Mouse (Mus musculus) neural tube, embryonic 15.5 days (tissue): ENCODE results near the gene Myo16. TPM values are rescaled to one million over a fixed set of nuclear protein-coding genes. Genes with fewer than 3 reads are reported as not detected.

ENCODE experiments used
- ATAC-seq: fragments of 200-750 bp; cut with Nextera tagmentation; 2 replicates; pipeline ENCODE4 v1.8.0; 2017; ENCODE audit warnings: mild to moderate bottlenecking, moderate TSS enrichment, moderate library complexity; ENCODE audit not compliant: low FRiP score
- H3K27ac ChIP-seq: fragments of 300-500 bp; sonication (generic); replicated peaks from 2 replicates; pipeline ENCODE4 v1.5.1; 2015; ENCODE audit warnings: mild to moderate bottlenecking, inconsistent platforms
- H3K27me3 ChIP-seq: fragments of 300-500 bp; sonication (generic); replicated peaks from 2 replicates; pipeline ENCODE4 v1.6.1; 2015; ENCODE audit warnings: inconsistent platforms
- H3K36me3 ChIP-seq: fragments of 300-500 bp; sonication (generic); 2 replicates; pipeline ENCODE4 v1.6.1; 2015; ENCODE audit warnings: inconsistent platforms
- H3K4me1 ChIP-seq: fragments of 300-500 bp; sonication (generic); 2 replicates; pipeline ENCODE4 v1.6.1; 2015; ENCODE audit warnings: inconsistent platforms
- H3K4me2 ChIP-seq: fragments of 300-500 bp; sonication (generic); 2 replicates; pipeline ENCODE4 v1.6.1; 2015; ENCODE audit warnings: inconsistent platforms, mild to moderate bottlenecking, moderate library complexity
- H3K4me3 ChIP-seq: fragments of 300-500 bp; sonication (generic); replicated peaks from 2 replicates; pipeline ENCODE4 v1.5.1; 2015; ENCODE audit warnings: mild to moderate bottlenecking, inconsistent platforms
- H3K9ac ChIP-seq: fragments of 300-500 bp; sonication (generic); replicated peaks from 2 replicates; pipeline ENCODE4 v1.6.1; 2015; ENCODE audit warnings: mild to moderate bottlenecking, inconsistent platforms
- H3K9me3 ChIP-seq: fragments of 300-500 bp; sonication (generic); replicated peaks from 2 replicates; pipeline ENCODE4 v1.6.1; 2016; ENCODE audit warnings: inconsistent platforms
- WGBS: fragments of 180-500 bp; shearing (Covaris S2); methylation state at CpG from one replicate; pipeline ENCODE4 v1.1.7; 2015; ENCODE audit warnings: mixed read lengths; 5-methylcytosine and 5-hydroxymethylcytosine counted together
- polyA plus RNA-seq: library from polyadenylated mRNA; unstranded; fragments of >200 nt; fragmentation: Nextera tagmentation; extraction: Ambion mirVana; gene quantifications from 2 replicates; pipeline ENCODE4 v1.2.1, GENCODE M21; 2015

Gene Myo16
- polyA plus RNA-seq, 1 experiment from 2014 or later = 5.6 TPM

GRCm38 (mm10) chr8:10190607-10191006 is 36.9 kb downstream of the Myo16 start:
- no peak overlapping the region for H3K27ac ChIP-seq
- no peaks in the 10 kb centered on the region for H3K36me3 ChIP-seq
- H3K4me1 ChIP-seq = no peaks in the 10 kb centered on the region
- ATAC-seq = no peak
- no peak overlapping the region for H3K4me2 ChIP-seq
- no peaks in the 10 kb centered on the region for H3K27me3 ChIP-seq
- WGBS = 79% methylated on average over 6 of the region's 6 CpGs
- H3K9me3 ChIP-seq = no peaks in the 10 kb centered on the region
- H3K9ac ChIP-seq = no peak overlapping the region
- no peak overlapping the region for H3K4me3 ChIP-seq

GRCm38 (mm10) chr8:10198164-10198563 is 44.5 kb downstream of the Myo16 start:
- WGBS = 29% methylated on average over 7 of the region's 7 CpGs
- Histone ChIP-seq H3K4me3 (no peak overlapping the region), H3K27me3 (no peaks in the 10 kb centered on the region), H3K36me3 (no peaks in the 10 kb centered on the region), H3K4me1 (peaks cover 20% of the 10 kb centered on the region), H3K27ac (no peak overlapping the region), H3K9ac (no peak overlapping the region), H3K4me2 (no peak overlapping the region), H3K9me3 (no peaks in the 10 kb centered on the region)
- ATAC-seq = peak; percentile 68; the same call in 1 of the 2 replicates

- WGBS = 76% methylated on average over 5 of the region's 5 CpGs
- 0 out of 2 replicates have a peak overlapping the region, but pooled peaks have one; percentile 13 for H3K27ac ChIP-seq
- no peaks in the 10 kb centered on the region for H3K9me3 ChIP-seq
- H3K4me2 ChIP-seq = no peak overlapping the region
- H3K4me3 ChIP-seq = no peak overlapping the region
- ATAC-seq = no peak
- H3K4me1 ChIP-seq = peaks cover 20% of the 10 kb centered on the region
- H3K9ac ChIP-seq = no peak overlapping the region
- H3K27me3 ChIP-seq = no peaks in the 10 kb centered on the region
- no peaks in the 10 kb centered on the region for H3K36me3 ChIP-seq
Measured at GRCm38 (mm10) chr8:10199301-10199700, 45.6 kb downstream of the Myo16 start.

GRCm38 (mm10) chr8:10200042-10200441 is 46.3 kb downstream of the Myo16 start:
- H3K4me2 ChIP-seq = no peak overlapping the region
- peaks cover 20% of the 10 kb centered on the region for H3K4me1 ChIP-seq
- no peaks in the 10 kb centered on the region for H3K36me3 ChIP-seq
- H3K27me3 ChIP-seq = no peaks in the 10 kb centered on the region
- no peak overlapping the region for H3K4me3 ChIP-seq
- H3K9ac ChIP-seq = no peak overlapping the region
- H3K9me3 ChIP-seq = no peaks in the 10 kb centered on the region
- H3K27ac ChIP-seq = no peak overlapping the region
- no peak for ATAC-seq
- WGBS = 79% methylated on average over 8 of the region's 8 CpGs

- WGBS = 44% methylated on average over 3 of the region's 3 CpGs
Measured at GRCm38 (mm10) chr8:10215023-10215422, 61.3 kb downstream of the Myo16 start.

GRCm38 (mm10) chr8:10219761-10220276 is 66.1 kb downstream of the Myo16 start:
- Histone ChIP-seq H3K4me1 (peaks cover 19% of the 10 kb centered on the region), H3K4me3 (no peak overlapping the region), H3K4me2 (no peak overlapping the region), H3K27ac (no peak overlapping the region), H3K27me3 (no peaks in the 10 kb centered on the region), H3K36me3 (no peaks in the 10 kb centered on the region), H3K9me3 (no peaks in the 10 kb centered on the region), H3K9ac (no peak overlapping the region)
- ATAC-seq = no peak
- whole genome bisulfite sequencing = 29% methylated on average over 5 of the region's 5 CpGs

More at GRCm38 (mm10) chr8:10215023-10215422, 61.3 kb downstream of the Myo16 start:
- no peak overlapping the region for H3K27ac ChIP-seq
- no peaks in the 10 kb centered on the region for H3K27me3 ChIP-seq
- no peaks in the 10 kb centered on the region for H3K36me3 ChIP-seq
- no peak for ATAC-seq
- no peaks in the 10 kb centered on the region for H3K4me1 ChIP-seq
- H3K9ac ChIP-seq = no peak overlapping the region
- no peak overlapping the region for H3K4me3 ChIP-seq
- H3K9me3 ChIP-seq = no peaks in the 10 kb centered on the region
- H3K4me2 ChIP-seq = no peak overlapping the region

GRCm38 (mm10) chr8:10222770-10223169 is 69.1 kb downstream of the Myo16 start:
- H3K9ac ChIP-seq = no peak overlapping the region
- no peaks in the 10 kb centered on the region for H3K9me3 ChIP-seq
- no peaks in the 10 kb centered on the region for H3K36me3 ChIP-seq
- no peak for ATAC-seq
- no peak overlapping the region for H3K4me2 ChIP-seq
- H3K27me3 ChIP-seq = no peaks in the 10 kb centered on the region
- H3K4me3 ChIP-seq = no peak overlapping the region
- peaks cover 19% of the 10 kb centered on the region for H3K4me1 ChIP-seq
- WGBS = 52% methylated on average over 2 of the region's 2 CpGs
- H3K27ac ChIP-seq = no peak overlapping the region

- WGBS = 22% methylated on average over 6 of the region's 6 CpGs
- Histone ChIP-seq H3K9me3 (no peaks in the 10 kb centered on the region), H3K4me1 (peaks cover 19% of the 10 kb centered on the region), H3K9ac (no peak overlapping the region), H3K4me3 (no peak overlapping the region), H3K36me3 (no peaks in the 10 kb centered on the region), H3K27me3 (no peaks in the 10 kb centered on the region), H3K27ac (peak overlapping the region; percentile 70), H3K4me2 (peak overlapping the region; percentile 17; the same call in 1 of the 2 replicates)
- ATAC-seq = peak; percentile 37; the same call in 1 of the 2 replicates
Measured at GRCm38 (mm10) chr8:10223528-10224194, 70.0 kb downstream of the Myo16 start.

- Histone ChIP-seq H3K9ac (no peak overlapping the region), H3K4me3 (no peak overlapping the region), H3K4me2 (peak overlapping the region; percentile 17; the same call in 1 of the 2 replicates), H3K36me3 (no peaks in the 10 kb centered on the region), H3K27ac (peak overlapping the region; percentile 70), H3K4me1 (peaks cover 19% of the 10 kb centered on the region), H3K27me3 (no peaks in the 10 kb centered on the region), H3K9me3 (no peaks in the 10 kb centered on the region)
- ATAC-seq = peak; percentile 78; the same call in 1 of the 2 replicates
- WGBS = 26% methylated on average over 10 of the region's 10 CpGs
Measured at GRCm38 (mm10) chr8:10224305-10224971, 70.7 kb downstream of the Myo16 start.

- H3K4me1 ChIP-seq = peaks cover 19% of the 10 kb centered on the region
- H3K27me3 ChIP-seq = no peaks in the 10 kb centered on the region
- no peak overlapping the region for H3K4me3 ChIP-seq
- no peaks in the 10 kb centered on the region for H3K36me3 ChIP-seq
- WGBS = 41% methylated on average over 2 of the region's 2 CpGs
- H3K4me2 ChIP-seq = no peak overlapping the region
- H3K9ac ChIP-seq = no peak overlapping the region
- ATAC-seq = no peak
- H3K9me3 ChIP-seq = no peaks in the 10 kb centered on the region
- H3K27ac ChIP-seq = no peak overlapping the region
Measured at GRCm38 (mm10) chr8:10225018-10225417, 71.3 kb downstream of the Myo16 start.

- Histone ChIP-seq H3K4me3 (no peak overlapping the region), H3K9me3 (no peaks in the 10 kb centered on the region), H3K9ac (no peak overlapping the region), H3K36me3 (no peaks in the 10 kb centered on the region), H3K4me1 (peaks cover 10% of the 10 kb centered on the region; the same call in 1 of the 2 replicates), H3K27ac (no peak overlapping the region), H3K27me3 (no peaks in the 10 kb centered on the region), H3K4me2 (no peak overlapping the region)
- peak; percentile 51; the same call in 1 of the 2 replicates for ATAC-seq
- WGBS = 58% methylated on average over 8 of the region's 8 CpGs
Measured at GRCm38 (mm10) chr8:10230746-10231369, 77.1 kb downstream of the Myo16 start.
